Mouse (Mus musculus): Measurements from ENCODE around the gene Ano6. TPM values are rescaled to one million over a fixed set of nuclear protein-coding genes. Genes with fewer than 3 reads are reported as not detected.

Gene Ano6
- polyA plus RNA-seq, 1 experiment = 54.5 TPM

DNA sequence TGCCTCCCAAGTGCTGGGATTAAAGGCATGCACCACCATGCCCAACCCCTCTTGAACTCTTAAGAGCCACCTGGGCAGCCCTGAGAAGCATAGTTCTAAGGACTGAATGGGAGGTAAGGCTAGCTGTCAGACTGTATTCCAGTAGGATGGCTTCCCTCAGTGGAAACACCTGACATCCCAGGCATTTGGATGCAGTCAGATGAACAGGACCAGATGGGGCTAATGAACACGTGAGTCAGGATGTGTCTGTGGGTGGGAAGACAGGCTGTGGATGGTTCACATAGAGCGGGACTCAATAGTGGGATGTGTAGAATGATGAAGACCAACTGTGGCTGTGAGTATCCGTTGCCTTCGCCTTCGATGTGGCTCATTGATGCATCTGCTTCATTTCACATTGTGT, 83.6 kb downstream of the Ano6 start:
- Histone ChIP-seq H3K4me2 (ENCODE audit: low read depth) (no peak overlapping the region), H3ac (ENCODE audit: control insufficient read depth, insufficient read length) (no peak overlapping the region), H3K4me3 (no peak overlapping the region), H3K36me3 (ENCODE audit: control insufficient read depth, insufficient read depth) (no peaks in the 10 kb centered on the region), H3K79me2 (ENCODE audit: control insufficient read depth, insufficient read depth) (peaks cover 69% of the 10 kb centered on the region), H3K27me3 (ENCODE audit: control insufficient read depth, insufficient read depth, insufficient read length) (no peaks in the 10 kb centered on the region)
- TF ChIP-seq TCF12 (IDR thresholded peaks at IDR 0.05; ENCODE audit: insufficient read depth, poor library complexity, severe bottlenecking) (no peak), MYOG (IDR thresholded peaks at IDR 0.05; ENCODE audit: control insufficient read depth in 1 of 3, insufficient read depth in 1 of 3, insufficient read length in 2 of 3, low read depth in 2 of 3) (no peak)

GRCm38 (mm10) chr15:95874726-95875125, 84.1 kb downstream of the Ano6 start:
- H3K36me3 ChIP-seq (ENCODE audit: control insufficient read depth, insufficient read depth) = no peaks in the 10 kb centered on the region
- peaks cover 65% of the 10 kb centered on the region for H3K79me2 ChIP-seq (ENCODE audit: control insufficient read depth, insufficient read depth)
- H3K4me2 ChIP-seq (ENCODE audit: low read depth) = no peak overlapping the region
- TF ChIP-seq POLR2AphosphoS2 (IDR thresholded peaks at IDR 0.05; ENCODE audit: insufficient read length, low read depth) = no peak
- no peak for TF ChIP-seq USF1 (IDR thresholded peaks at IDR 0.05; ENCODE audit: low read depth)
- TF ChIP-seq MYOD1 (IDR thresholded peaks at IDR 0.05; ENCODE audit: control insufficient read depth in 1 of 3, insufficient read length in 2 of 3, low read depth in 2 of 3) = no peak
- no peak for TF ChIP-seq E2F4 (IDR thresholded peaks at IDR 0.05; ENCODE audit: insufficient read depth)
- TF ChIP-seq POLR2A (IDR thresholded peaks at IDR 0.05; ENCODE audit: insufficient read length, low read depth) = no peak
- TF ChIP-seq MYOG (IDR thresholded peaks at IDR 0.05; ENCODE audit: control insufficient read depth in 1 of 3, insufficient read depth in 1 of 3, insufficient read length in 2 of 3, low read depth in 2 of 3) = no peak
- no peak for TF ChIP-seq TCF12 (IDR thresholded peaks at IDR 0.05; ENCODE audit: insufficient read depth, poor library complexity, severe bottlenecking)
- TF ChIP-seq REST (IDR thresholded peaks at IDR 0.05; ENCODE audit: insufficient read depth, insufficient read length) = no peak
- TF ChIP-seq MAX (IDR thresholded peaks at IDR 0.05; ENCODE audit: low read depth) = no peak
- no peak for TF ChIP-seq SRF (IDR thresholded peaks at IDR 0.05; ENCODE audit: control insufficient read depth, insufficient read length, low read depth)
- H3ac ChIP-seq (ENCODE audit: control insufficient read depth, insufficient read length) = no peak overlapping the region
- H3K4me3 ChIP-seq = no peak overlapping the region
- no peaks in the 10 kb centered on the region for H3K27me3 ChIP-seq (ENCODE audit: control insufficient read depth, insufficient read depth, insufficient read length)

DNA sequence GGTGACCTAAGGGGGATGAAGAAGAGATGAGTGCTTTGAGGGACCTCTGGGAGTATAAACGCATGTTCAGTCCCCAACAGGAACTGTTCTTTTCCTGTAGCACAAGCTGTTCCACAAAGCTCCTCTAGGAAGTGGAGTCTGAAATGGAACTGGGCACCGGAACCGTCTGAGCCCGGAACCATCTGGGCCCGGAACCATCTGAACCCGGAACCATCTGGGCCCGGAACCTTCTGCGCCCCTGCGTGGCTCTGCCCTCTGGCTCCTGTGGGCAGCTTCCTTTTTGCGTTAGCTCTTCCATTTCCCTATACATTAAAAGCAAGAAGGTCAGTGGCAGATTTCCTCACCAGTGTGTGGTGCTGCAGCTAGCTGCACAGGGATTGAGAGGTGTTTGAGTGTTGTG, 85.3 kb downstream of the Ano6 start:
- Histone ChIP-seq H3K4me3 (no peak overlapping the region), H3K4me2 (ENCODE audit: low read depth) (no peak overlapping the region), H3K36me3 (ENCODE audit: control insufficient read depth, insufficient read depth) (peaks cover 4% of the 10 kb centered on the region), H3ac (ENCODE audit: control insufficient read depth, insufficient read length) (no peak overlapping the region), H3K79me2 (ENCODE audit: control insufficient read depth, insufficient read depth) (peaks cover 62% of the 10 kb centered on the region), H3K27me3 (ENCODE audit: control insufficient read depth, insufficient read depth, insufficient read length) (no peaks in the 10 kb centered on the region)
- TF ChIP-seq TCF12 (IDR thresholded peaks at IDR 0.05; ENCODE audit: insufficient read depth, poor library complexity, severe bottlenecking) = no peak
- TF ChIP-seq TCF3 (IDR thresholded peaks at IDR 0.05; ENCODE audit: insufficient read length, low read depth) = no peak
- no peak for TF ChIP-seq SRF (IDR thresholded peaks at IDR 0.05; ENCODE audit: control insufficient read depth, insufficient read length, low read depth)
- no peak for TF ChIP-seq MYOD1 (IDR thresholded peaks at IDR 0.05; ENCODE audit: control insufficient read depth in 1 of 3, insufficient read length in 2 of 3, low read depth in 2 of 3)
- no peak for TF ChIP-seq POLR2A (IDR thresholded peaks at IDR 0.05; ENCODE audit: insufficient read length, low read depth)
- TF ChIP-seq POLR2AphosphoS2 (IDR thresholded peaks at IDR 0.05; ENCODE audit: insufficient read length, low read depth) = no peak
- TF ChIP-seq REST (IDR thresholded peaks at IDR 0.05; ENCODE audit: insufficient read depth, insufficient read length) = no peak
- TF ChIP-seq CEBPB (IDR thresholded peaks at IDR 0.05; ENCODE audit: insufficient read depth, poor library complexity, severe bottlenecking) = no peak
- TF ChIP-seq USF1 (IDR thresholded peaks at IDR 0.05; ENCODE audit: low read depth) = no peak
- no peak for TF ChIP-seq MAX (IDR thresholded peaks at IDR 0.05; ENCODE audit: low read depth)
- TF ChIP-seq E2F4 (IDR thresholded peaks at IDR 0.05; ENCODE audit: insufficient read depth) = no peak
- no peak for TF ChIP-seq MYOG (IDR thresholded peaks at IDR 0.05; ENCODE audit: control insufficient read depth in 1 of 3, insufficient read depth in 1 of 3, insufficient read length in 2 of 3, low read depth in 2 of 3)

- peaks cover 48% of the 10 kb centered on the region for H3K79me2 ChIP-seq (ENCODE audit: control insufficient read depth, insufficient read depth)
- TF ChIP-seq E2F4 (IDR thresholded peaks at IDR 0.05; ENCODE audit: insufficient read depth) (no peak), TCF3 (IDR thresholded peaks at IDR 0.05; ENCODE audit: insufficient read length, low read depth) (no peak), REST (IDR thresholded peaks at IDR 0.05; ENCODE audit: insufficient read depth, insufficient read length) (no peak)
- H3ac ChIP-seq (ENCODE audit: control insufficient read depth, insufficient read length) = no peak overlapping the region
- no peak overlapping the region for H3K4me3 ChIP-seq
- H3K36me3 ChIP-seq (ENCODE audit: control insufficient read depth, insufficient read depth) = peaks cover 4% of the 10 kb centered on the region
- no peak overlapping the region for H3K4me2 ChIP-seq (ENCODE audit: low read depth)
- H3K27me3 ChIP-seq (ENCODE audit: control insufficient read depth, insufficient read depth, insufficient read length) = no peaks in the 10 kb centered on the region
These were observed 90.0 kb downstream of the Ano6 start for GRCm38 (mm10) chr15:95880616-95881151.

DNA sequence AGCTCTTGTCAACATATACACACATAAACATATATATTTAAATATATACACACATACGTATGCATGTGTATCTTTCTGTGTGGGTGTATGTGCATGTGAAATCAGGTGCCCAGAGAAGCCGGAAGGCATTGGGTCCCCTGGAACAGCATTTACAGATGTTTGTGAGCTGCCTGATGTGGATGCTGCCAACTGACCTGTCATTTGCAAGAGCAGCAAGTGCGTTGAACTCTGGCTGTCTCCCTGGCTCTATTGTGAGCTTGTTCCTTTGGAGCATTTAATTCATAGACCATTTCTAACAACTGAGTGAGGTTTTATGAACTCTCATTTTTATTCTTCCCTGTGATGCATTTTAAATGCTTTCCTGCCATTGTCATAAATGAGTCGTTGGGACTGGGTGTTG, 91.8 kb downstream of the Ano6 start:
- no peak overlapping the region for H3K4me2 ChIP-seq (ENCODE audit: low read depth)
- H3K36me3 ChIP-seq (ENCODE audit: control insufficient read depth, insufficient read depth) = peaks cover 4% of the 10 kb centered on the region
- H3K27me3 ChIP-seq (ENCODE audit: control insufficient read depth, insufficient read depth, insufficient read length) = no peaks in the 10 kb centered on the region
- peaks cover 45% of the 10 kb centered on the region for H3K79me2 ChIP-seq (ENCODE audit: control insufficient read depth, insufficient read depth)
- H3ac ChIP-seq (ENCODE audit: control insufficient read depth, insufficient read length) = no peak overlapping the region
- H3K4me3 ChIP-seq = no peak overlapping the region
- TF ChIP-seq TCF3 (IDR thresholded peaks at IDR 0.05; ENCODE audit: insufficient read length, low read depth) (no peak), CEBPB (IDR thresholded peaks at IDR 0.05; ENCODE audit: insufficient read depth, poor library complexity, severe bottlenecking) (no peak), E2F4 (IDR thresholded peaks at IDR 0.05; ENCODE audit: insufficient read depth) (no peak), MAX (IDR thresholded peaks at IDR 0.05; ENCODE audit: low read depth) (no peak)

All from myocyte (in vitro differentiated cells).